Mouse (Mus musculus) stomach, embryonic 14.5 days (tissue): ENCODE results near the gene Snip1. TPM values are rescaled to one million over a fixed set of nuclear protein-coding genes. Genes with fewer than 3 reads are reported as not detected.

Experiments used
- ATAC-seq: fragments of 200-750 bp; cut with Nextera tagmentation; 2 replicates; pipeline ENCODE4 v1.8.0; 2017; ENCODE audit warnings: low read depth, moderate TSS enrichment; ENCODE audit not compliant: insufficient number of reproducible peaks, insufficient read depth, low FRiP score
- H3K27ac ChIP-seq: fragments of 300-500 bp; sonication (generic); 2 replicates; pipeline ENCODE4 v1.5.1; 2014; ENCODE audit warnings: mild to moderate bottlenecking, low read length, moderate library complexity, mixed read lengths
- H3K27me3 ChIP-seq: fragments of 300-500 bp; sonication (generic); 2 replicates; pipeline ENCODE4 v1.6.1; 2014; ENCODE audit warnings: low read length, control low read depth, mixed read lengths; ENCODE audit not compliant: control insufficient read depth, insufficient read depth
- H3K36me3 ChIP-seq: fragments of 300-500 bp; sonication (generic); 2 replicates; pipeline ENCODE4 v1.6.1; 2014; ENCODE audit warnings: mild to moderate bottlenecking, control low read depth, low read length, moderate library complexity, mixed read lengths; ENCODE audit not compliant: control insufficient read depth, insufficient read depth
- H3K4me1 ChIP-seq: fragments of 300-500 bp; sonication (generic); 2 replicates; pipeline ENCODE4 v1.6.1; 2014; ENCODE audit warnings: low read length, control low read depth, mixed read lengths; ENCODE audit not compliant: control insufficient read depth, insufficient read depth
- H3K4me2 ChIP-seq: fragments of 300-500 bp; sonication (generic); replicated peaks from 2 replicates; pipeline ENCODE4 v1.6.1; 2014; ENCODE audit warnings: low read depth, low read length, control low read depth
- H3K4me3 ChIP-seq: fragments of 300-500 bp; sonication (generic); 2 replicates; pipeline ENCODE4 v1.5.1; 2014; ENCODE audit warnings: low read depth, low read length, control low read depth
- H3K9ac ChIP-seq: fragments of 300-500 bp; sonication (generic); replicated peaks from 2 replicates; pipeline ENCODE4 v1.6.1; 2014; ENCODE audit warnings: low read depth, mild to moderate bottlenecking, control low read depth, low read length, moderate library complexity, mixed read lengths
- H3K9me3 ChIP-seq: fragments of 300-500 bp; sonication (generic); 2 replicates; pipeline ENCODE4 v1.6.1; 2016; ENCODE audit warnings: low read depth, low read length, control low read depth; ENCODE audit not compliant: control insufficient read depth
- WGBS: fragments of 180-500 bp; shearing (Covaris S2); extraction: QIAGEN DNeasy Blood & Tissue Kit; methylation state at CpG from one replicate; pipeline ENCODE4 v1.1.7; 2014; 5-methylcytosine and 5-hydroxymethylcytosine counted together
- polyA plus RNA-seq: library from polyadenylated mRNA; unstranded; fragments of >200 nt; fragmentation: Nextera tagmentation; extraction: Ambion mirVana; gene quantifications from 2 replicates; pipeline ENCODE4 v1.2.1, GENCODE M21; 2014

Gene Snip1
- polyA plus RNA-seq, 1 experiment from 2014 or later, result 27.7 TPM

- 47% methylated on average over 3 of the region's 3 CpGs for WGBS
- Histone ChIP-seq H3K27me3 (no peaks in the 10 kb centered on the region), H3K4me1 (no peaks in the 10 kb centered on the region), H3K27ac (no peak overlapping the region), H3K4me2 (no peak overlapping the region), H3K36me3 (peaks cover 34% of the 10 kb centered on the region), H3K9me3 (no peaks in the 10 kb centered on the region), H3K9ac (no peak overlapping the region), H3K4me3 (no peak overlapping the region)
- no peak for ATAC-seq
These were observed 9.2 kb upstream of the Snip1 start for GRCm38 (mm10) chr4:125057273-125057672.

- Histone ChIP-seq H3K4me2 (no peak overlapping the region), H3K27ac (no peak overlapping the region), H3K4me1 (no peaks in the 10 kb centered on the region), H3K4me3 (no peak overlapping the region), H3K27me3 (no peaks in the 10 kb centered on the region), H3K36me3 (peaks cover 29% of the 10 kb centered on the region), H3K9ac (no peak overlapping the region), H3K9me3 (no peaks in the 10 kb centered on the region)
- WGBS, result 51% methylated on average over 5 of the region's 5 CpGs
- no peak for ATAC-seq
These were observed 8.4 kb upstream of the Snip1 start for GRCm38 (mm10) chr4:125058033-125058432.

- Histone ChIP-seq H3K9me3 (no peaks in the 10 kb centered on the region), H3K27ac (no peak overlapping the region), H3K4me2 (peak overlapping the region; percentile 37; the same call in 1 of the 2 replicates), H3K4me1 (no peaks in the 10 kb centered on the region), H3K27me3 (no peaks in the 10 kb centered on the region), H3K9ac (0 out of 2 replicates have a peak overlapping the region, but pooled peaks have one; percentile 21), H3K4me3 (no peak overlapping the region), H3K36me3 (peaks cover 22% of the 10 kb centered on the region)
- 4% methylated on average over 8 of the region's 8 CpGs for WGBS
- peak; percentile 84; the same call in 1 of the 2 replicates for ATAC-seq
These were observed 7.4 kb upstream of the Snip1 start for GRCm38 (mm10) chr4:125059025-125059424.

- Histone ChIP-seq H3K36me3 (peaks cover under 1% of the 10 kb centered on the region; the same call in 1 of the 2 replicates), H3K4me2 (no peak overlapping the region), H3K4me3 (no peak overlapping the region), H3K27ac (no peak overlapping the region), H3K9me3 (no peaks in the 10 kb centered on the region), H3K4me1 (peaks cover 7% of the 10 kb centered on the region), H3K9ac (no peak overlapping the region), H3K27me3 (no peaks in the 10 kb centered on the region)
- 73% methylated on average over 8 of the region's 8 CpGs for WGBS
- no peak for ATAC-seq
These were observed 2.6 kb upstream of the Snip1 start for GRCm38 (mm10) chr4:125063829-125064228.

GRCm38 (mm10) chr4:125065517-125066307 lies 760 bp upstream of the Snip1 start, which contains the start of gene Dnali1:
Dnali1 (minus strand) TSS chr4:125065703.
- peak within 1 kb of the TSS; percentile 81 for H3K9ac ChIP-seq
- peak within 1 kb of the TSS; percentile 88 for H3K4me2 ChIP-seq
- H3K27ac ChIP-seq, result no peak within 1 kb of the TSS
- no peaks in the 10 kb centered on the region for H3K9me3 ChIP-seq
- H3K4me1 ChIP-seq, result peaks cover 7% of the 10 kb centered on the region
- peaks cover 16% of the 10 kb centered on the region for H3K36me3 ChIP-seq
- no peaks in the 10 kb centered on the region for H3K27me3 ChIP-seq
- 0 out of 2 replicates have a peak, but pooled peaks have one; percentile 5 for ATAC-seq
- 2% methylated on average over 26 of the region's 26 CpGs for WGBS
- H3K4me3 ChIP-seq, result peak within 1 kb of the TSS; percentile 87

- Histone ChIP-seq H3K9me3 (no peaks in the 10 kb centered on the region), H3K4me2 (no peak overlapping the region), H3K4me3 (no peak overlapping the region), H3K4me1 (no peaks in the 10 kb centered on the region), H3K36me3 (peaks cover 29% of the 10 kb centered on the region), H3K27ac (no peak overlapping the region), H3K9ac (no peak overlapping the region), H3K27me3 (no peaks in the 10 kb centered on the region)
- no peak for ATAC-seq
- 98% methylated on average over 2 of the region's 2 CpGs for WGBS
These were observed 11.2 kb downstream of the Snip1 start for GRCm38 (mm10) chr4:125077700-125078099.

- Histone ChIP-seq H3K4me2 (no peak overlapping the region), H3K4me3 (no peak overlapping the region), H3K36me3 (peaks cover 19% of the 10 kb centered on the region), H3K27ac (no peak overlapping the region), H3K9ac (no peak overlapping the region), H3K4me1 (no peaks in the 10 kb centered on the region), H3K27me3 (no peaks in the 10 kb centered on the region), H3K9me3 (no peaks in the 10 kb centered on the region)
- ATAC-seq, result no peak
- WGBS, result 89% methylated on average over 2 of the region's 2 CpGs
These were observed 12.2 kb downstream of the Snip1 start for GRCm38 (mm10) chr4:125078698-125079097.

GRCm38 (mm10) chr4:125084403-125085345 lies 18.2 kb downstream of the Snip1 start, which contains the start of gene Meaf6:
Meaf6 (plus strand) TSS chr4:125085134.
- peak within 1 kb of the TSS; percentile 65 for H3K9ac ChIP-seq
- peaks cover 10% of the 10 kb centered on the region for H3K4me1 ChIP-seq
- H3K4me3 ChIP-seq, result peak within 1 kb of the TSS; percentile 74
- ATAC-seq, result peak; percentile 90
- H3K36me3 ChIP-seq, result peaks cover 1% of the 10 kb centered on the region; the same call in 1 of the 2 replicates
- H3K27me3 ChIP-seq, result no peaks in the 10 kb centered on the region
- peak within 1 kb of the TSS; percentile 97 for H3K27ac ChIP-seq
- peak within 1 kb of the TSS; percentile 79 for H3K4me2 ChIP-seq
- WGBS, result 2% methylated on average over 56 of the region's 63 CpGs
- no peaks in the 10 kb centered on the region for H3K9me3 ChIP-seq
